Mouse (Mus musculus) brown adipose tissue, adult 24 weeks (tissue): ENCODE results near the gene Osm. TPM values are rescaled to one million over a fixed set of nuclear protein-coding genes. Genes with fewer than 3 reads are reported as not detected.

Source experiments
- H3K27ac ChIP-seq: fragments of 200-500 bp; replicated peaks from 2 replicates; pipeline ENCODE4 v1.5.1; 2012; ENCODE audit warnings: low read depth, mild to moderate bottlenecking, low read length
- H3K4me1 ChIP-seq: fragments of 200-500 bp; 2 replicates; pipeline ENCODE4 v1.6.1; 2012; ENCODE audit warnings: low read length, mixed read lengths; ENCODE audit not compliant: control insufficient read depth, insufficient read depth, insufficient read length
- H3K4me3 ChIP-seq: fragments of 200-500 bp; 2 replicates; pipeline ENCODE4 v1.5.1; 2012; ENCODE audit warnings: low read depth, mild to moderate bottlenecking, low read length, moderate library complexity; ENCODE audit not compliant: insufficient read depth
- polyA plus RNA-seq: library from polyadenylated mRNA; stranded (reverse); fragments of >200 nt; gene quantifications from 2 replicates; pipeline ENCODE4 v1.2.4, GENCODE M21; 2012; ENCODE audit not compliant: missing spikeins, insufficient read depth, insufficient read length

Gene Osm
- polyA plus RNA-seq: not detected in 2 replicates

DNA sequence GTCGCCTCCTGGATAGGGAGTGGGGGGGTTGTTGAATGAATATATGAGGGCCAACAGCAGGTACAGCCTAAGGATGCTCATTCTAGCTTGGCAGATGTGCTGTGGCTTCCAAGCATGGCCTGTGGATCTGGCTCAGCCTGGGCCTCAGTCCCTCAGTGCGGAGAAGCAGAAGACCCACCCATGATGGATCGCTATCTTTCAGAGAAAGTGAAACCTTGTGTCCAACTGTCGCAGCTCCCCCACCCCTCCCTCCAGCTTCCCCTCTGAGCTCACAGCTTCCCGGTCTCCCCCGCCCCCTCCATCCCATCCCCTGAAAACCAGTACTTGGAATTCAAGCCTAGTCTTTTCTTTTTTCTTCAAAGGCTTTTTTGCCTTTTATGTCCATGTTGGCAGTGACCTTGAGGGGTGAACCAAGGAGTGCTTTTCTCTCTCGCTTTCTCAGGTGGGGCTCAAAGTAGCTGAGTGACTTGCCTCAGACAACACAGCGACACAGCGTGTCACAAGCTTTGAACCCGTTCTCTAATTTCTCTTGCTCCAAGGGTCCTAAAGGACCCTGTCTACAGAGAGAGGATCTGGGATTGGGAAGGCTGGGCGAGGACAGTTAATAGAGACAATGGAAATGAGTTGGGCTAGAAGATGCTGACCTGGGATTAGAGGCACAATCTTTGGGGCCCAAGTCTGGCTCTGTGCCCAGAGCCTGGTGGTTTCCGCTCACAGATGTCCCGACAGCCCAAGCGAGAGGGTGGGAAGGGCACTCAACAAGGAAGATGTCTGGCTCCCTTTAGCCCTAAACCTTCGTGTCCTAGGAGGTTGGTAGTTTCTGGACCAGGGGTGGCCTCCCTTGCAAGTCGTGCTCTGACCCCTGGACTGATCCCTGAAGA is at the start of gene Osm:
Osm (plus strand) TSS at position 756 of the 881 bp plus-strand sequence.
- H3K27ac ChIP-seq: no peak within 1 kb of the TSS
- no peaks in the 10 kb centered on the region for H3K4me1 ChIP-seq
- peak within 1 kb of the TSS; percentile 24 for H3K4me3 ChIP-seq

DNA sequence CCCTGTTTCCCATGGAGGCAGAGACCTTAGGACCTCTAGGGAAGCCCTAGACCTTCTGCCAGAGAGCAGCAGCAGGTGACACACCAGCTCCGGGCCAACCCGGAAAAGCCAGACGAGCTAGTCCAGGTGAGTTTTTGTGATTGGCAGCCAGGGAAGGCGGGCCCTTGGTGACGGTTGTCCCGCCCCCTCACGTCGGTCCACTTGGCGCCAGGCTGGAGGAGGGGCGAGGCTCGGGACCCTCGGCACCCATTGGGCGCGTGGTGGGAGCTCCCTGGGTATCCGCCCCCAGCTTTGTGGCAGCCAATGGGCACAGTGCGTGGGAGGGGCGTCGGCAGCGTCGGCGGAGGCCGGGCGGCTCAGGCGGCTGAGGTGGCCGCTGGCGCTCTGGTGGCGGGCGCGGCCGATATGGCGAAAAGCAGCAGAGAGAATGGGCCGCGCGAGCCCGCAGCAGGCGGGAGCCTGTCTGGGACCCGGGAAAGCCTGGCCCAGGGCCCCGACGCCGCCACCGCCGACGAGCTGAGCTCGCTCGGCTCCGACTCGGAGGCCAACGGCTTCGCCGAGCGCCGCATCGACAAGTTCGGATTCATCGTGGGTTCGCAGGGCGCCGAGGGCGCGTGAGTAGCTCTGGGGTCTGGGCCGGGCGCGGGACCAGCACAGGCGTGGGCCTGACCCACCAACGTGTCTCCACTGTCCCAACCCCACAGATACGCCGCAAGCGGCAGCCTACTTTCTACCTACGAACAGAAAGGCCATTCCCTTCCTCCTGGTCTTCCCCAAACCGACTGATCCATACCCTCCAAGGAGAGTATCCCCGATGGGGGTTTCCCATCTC is 49.5 kb upstream of the Osm start, which contains the start of gene Tbc1d10a:
Tbc1d10a (plus strand) TSS at position 304 of the 832 bp plus-strand sequence.
- H3K4me1 ChIP-seq: peaks cover 9% of the 10 kb centered on the region
- H3K27ac ChIP-seq: peak within 1 kb of the TSS; percentile 21
- H3K4me3 ChIP-seq: peak within 1 kb of the TSS; percentile 83

DNA sequence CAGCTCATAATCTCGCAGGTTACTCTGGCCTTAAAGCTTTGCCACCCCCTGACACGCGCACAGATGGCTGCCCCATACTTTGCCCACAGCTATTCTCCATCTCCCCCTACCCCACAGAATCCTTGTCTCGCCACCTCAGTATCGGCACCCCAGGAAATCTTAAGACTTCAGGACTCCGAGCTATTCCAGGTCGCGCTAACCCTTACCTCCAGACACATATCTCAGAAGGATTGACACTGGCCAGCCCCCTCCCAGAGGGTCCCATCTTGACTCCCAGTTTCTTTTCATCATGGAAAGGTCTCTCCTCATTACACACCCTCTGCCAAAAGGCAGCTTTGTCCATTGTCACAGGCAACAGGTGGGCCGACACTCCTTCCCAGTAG is 48.9 kb upstream of the Osm start:
- Histone ChIP-seq H3K27ac (no peak overlapping the region), H3K4me1 (peaks cover 9% of the 10 kb centered on the region), H3K4me3 (peak overlapping the region; percentile 83)

DNA sequence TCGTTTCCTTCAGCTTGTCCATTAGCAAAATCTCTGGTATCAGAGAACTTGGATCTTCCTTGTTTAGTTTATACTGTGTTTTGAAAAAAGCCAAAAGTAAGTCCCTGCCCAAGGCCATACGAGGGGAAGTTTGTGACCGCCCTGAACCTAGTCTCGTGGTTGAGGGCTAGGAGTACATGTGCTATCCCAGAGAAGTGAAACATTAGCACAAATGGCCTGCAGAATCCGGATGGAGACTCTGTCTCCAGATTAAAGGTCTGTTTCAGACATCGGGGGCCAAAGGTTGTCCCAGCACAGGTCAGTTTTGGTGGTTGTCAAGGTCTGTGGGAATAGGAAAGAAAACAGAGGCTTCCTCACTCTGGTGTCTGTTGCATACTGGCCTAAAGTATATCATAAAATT is 47.0 kb upstream of the Osm start:
- Histone ChIP-seq H3K4me1 (peaks cover 9% of the 10 kb centered on the region), H3K4me3 (no peak overlapping the region), H3K27ac (peak overlapping the region; percentile 57)

DNA sequence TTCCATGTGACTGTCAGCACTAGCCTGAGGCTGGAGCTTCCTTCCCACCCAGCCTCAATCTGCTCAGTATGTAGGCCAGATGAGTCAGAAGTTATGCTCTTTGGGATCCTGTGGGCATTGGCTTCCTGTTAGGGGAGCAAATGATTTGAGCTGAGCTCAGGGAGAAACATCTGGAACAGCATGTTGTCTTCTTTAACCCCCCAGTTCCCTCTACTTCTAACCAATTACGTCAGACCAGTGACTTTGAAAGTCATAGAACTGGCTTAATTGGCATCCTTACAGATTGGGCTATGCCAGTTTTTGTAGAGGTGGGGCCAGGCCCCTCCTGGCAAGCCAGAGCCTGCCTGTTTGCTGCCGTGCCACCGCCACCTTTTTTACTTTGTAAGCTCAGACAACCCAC is 45.5 kb upstream of the Osm start:
- Histone ChIP-seq H3K27ac (peak overlapping the region; percentile 24; the same call in 1 of the 2 replicates), H3K4me3 (no peak overlapping the region), H3K4me1 (peaks cover 14% of the 10 kb centered on the region)

DNA sequence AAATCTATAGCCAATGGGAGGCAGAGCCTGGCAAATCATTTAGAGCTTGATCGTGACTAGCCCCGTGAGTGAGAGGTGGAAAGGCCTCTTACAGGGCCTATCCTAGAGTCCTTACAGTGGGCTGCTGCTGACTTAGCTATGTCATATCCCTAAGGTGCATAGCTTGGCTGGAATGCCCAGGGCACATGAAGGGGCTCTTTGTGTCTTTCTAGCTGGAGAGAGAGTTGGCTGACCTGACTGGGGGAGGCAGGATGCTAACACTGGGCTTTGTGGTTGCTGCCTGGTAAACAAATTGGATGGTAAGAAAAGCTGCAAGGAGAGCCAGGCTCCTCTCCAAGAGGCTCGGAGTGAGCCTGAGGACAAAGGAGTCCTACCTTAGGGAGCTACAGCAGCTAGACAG is 43.5 kb upstream of the Osm start:
- no peak overlapping the region for H3K27ac ChIP-seq
- H3K4me3 ChIP-seq: no peak overlapping the region
- H3K4me1 ChIP-seq: peaks cover 25% of the 10 kb centered on the region

DNA sequence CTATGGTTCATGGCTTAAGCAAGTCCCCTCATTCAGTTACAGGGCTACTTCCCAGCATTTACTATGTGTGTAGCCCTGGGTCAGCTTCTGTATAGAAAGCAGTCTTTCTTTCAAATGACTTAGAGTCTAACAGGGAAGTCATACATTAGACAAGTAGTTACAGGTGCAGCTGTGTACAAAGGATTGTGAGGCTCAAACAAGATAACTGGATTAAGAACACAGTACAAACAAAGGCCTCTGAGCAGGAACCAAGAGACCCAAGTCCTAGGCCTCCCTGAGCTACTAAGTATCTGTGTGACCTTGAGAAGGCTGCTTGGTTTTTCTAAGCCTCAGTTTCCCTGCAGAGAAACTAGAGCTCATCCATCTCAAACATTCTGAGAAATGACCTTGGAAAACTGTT is 42.8 kb upstream of the Osm start:
- Histone ChIP-seq H3K4me3 (no peak overlapping the region), H3K27ac (no peak overlapping the region), H3K4me1 (peaks cover 26% of the 10 kb centered on the region)

DNA sequence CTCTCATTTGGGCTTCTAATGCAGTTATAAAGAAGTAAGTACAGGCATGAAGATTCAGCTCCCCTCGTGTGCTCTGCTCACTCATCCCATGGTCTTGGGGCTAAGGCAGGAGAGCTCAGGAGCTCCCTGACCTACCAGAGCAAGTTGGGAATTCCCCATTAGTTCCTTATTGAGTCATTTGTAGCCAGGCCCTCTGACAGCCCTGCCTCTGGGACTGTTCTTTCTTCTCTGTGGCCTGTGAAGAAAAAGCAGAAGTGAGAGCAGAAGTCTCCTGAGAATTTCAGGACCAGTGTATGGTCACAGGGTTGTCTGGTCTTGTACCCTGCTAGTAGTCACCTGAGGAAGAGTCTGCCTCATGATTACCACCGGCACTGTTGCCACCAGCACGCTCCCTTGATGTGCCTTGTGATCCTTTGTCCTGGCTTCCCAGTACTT is 40.6 kb upstream of the Osm start:
- Histone ChIP-seq H3K4me3 (no peak overlapping the region), H3K27ac (0 out of 2 replicates have a peak overlapping the region, but pooled peaks have one; percentile 5), H3K4me1 (peaks cover 17% of the 10 kb centered on the region)

DNA sequence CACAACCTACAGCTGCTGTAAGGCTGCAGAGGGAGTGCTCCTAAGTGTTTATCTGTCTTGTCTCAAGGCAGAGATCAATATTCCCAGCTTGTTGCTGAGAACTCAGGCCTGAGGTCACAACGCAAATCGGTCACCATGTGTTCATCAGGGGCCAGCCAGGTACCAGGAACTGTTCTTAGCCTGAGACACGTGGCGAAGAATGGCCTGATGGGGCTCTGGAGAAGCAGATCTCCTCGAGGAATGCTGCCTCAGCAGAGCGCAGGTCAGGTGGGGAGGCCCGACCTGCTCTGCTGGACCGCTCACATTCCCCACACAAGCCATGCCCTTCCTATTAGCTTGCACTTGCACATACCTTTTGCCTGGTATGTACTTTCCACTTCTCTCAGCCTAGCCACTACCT is 39.6 kb upstream of the Osm start:
- no peak overlapping the region for H3K27ac ChIP-seq
- H3K4me3 ChIP-seq: no peak overlapping the region
- peaks cover 17% of the 10 kb centered on the region for H3K4me1 ChIP-seq

DNA sequence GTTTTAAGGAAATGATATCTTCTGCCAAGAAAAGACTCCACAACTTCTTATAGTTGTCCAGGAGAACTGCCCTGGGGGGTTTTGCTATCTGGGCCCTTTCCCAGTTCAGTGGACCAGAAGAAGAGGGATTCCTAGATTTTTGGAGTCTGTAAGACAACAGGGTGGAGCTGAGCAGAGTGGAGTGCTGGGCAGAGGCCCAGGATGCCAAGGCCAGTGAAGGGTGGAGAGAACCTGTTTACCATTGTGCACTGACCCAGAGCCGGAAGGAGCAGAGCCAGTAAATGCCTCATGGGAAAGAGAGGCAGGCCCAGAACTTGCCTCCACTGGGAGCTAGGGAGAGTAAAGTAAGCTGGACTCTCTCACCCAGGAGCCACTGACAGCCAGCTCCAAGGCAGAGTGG is 38.5 kb upstream of the Osm start:
- no peak overlapping the region for H3K4me3 ChIP-seq
- H3K27ac ChIP-seq: peak overlapping the region; percentile 17; the same call in 1 of the 2 replicates
- H3K4me1 ChIP-seq: peaks cover 19% of the 10 kb centered on the region

DNA sequence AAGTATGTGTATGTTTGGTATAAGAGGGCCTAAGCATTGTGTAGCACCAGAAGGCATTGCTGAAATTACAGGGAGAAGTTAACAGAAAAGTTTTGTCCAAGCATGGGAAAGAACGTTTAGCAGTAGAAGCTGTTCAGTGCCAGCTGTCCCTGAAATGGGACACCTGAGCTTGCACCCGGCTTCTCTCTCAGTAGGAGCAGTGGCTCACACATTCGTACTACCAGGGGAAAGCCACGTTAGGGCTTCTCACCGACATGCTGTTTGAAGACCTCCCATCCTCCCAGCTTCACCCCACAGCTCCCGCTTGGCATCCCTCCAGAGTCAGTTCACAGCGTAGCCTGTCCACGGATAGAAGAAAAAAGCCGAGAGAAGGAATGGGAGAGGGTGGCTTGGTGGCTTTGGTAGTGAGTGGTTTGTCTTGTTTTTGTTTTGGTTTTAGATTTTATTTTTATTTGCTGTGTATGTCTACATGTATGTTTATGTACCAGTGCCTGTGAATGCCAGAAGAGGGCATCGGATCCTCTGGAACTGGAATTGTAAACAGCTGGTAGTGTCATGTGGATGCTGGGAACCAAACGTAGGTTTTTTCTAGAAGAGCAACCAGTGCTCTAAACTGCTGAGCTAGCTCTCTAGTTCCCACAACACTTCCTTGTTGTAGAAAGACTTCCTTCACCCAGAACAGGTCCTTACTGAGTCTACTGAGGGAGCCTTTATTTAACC is 34.1 kb upstream of the Osm start:
- Histone ChIP-seq H3K4me1 (peaks cover 28% of the 10 kb centered on the region), H3K27ac (no peak overlapping the region), H3K4me3 (no peak overlapping the region)

DNA sequence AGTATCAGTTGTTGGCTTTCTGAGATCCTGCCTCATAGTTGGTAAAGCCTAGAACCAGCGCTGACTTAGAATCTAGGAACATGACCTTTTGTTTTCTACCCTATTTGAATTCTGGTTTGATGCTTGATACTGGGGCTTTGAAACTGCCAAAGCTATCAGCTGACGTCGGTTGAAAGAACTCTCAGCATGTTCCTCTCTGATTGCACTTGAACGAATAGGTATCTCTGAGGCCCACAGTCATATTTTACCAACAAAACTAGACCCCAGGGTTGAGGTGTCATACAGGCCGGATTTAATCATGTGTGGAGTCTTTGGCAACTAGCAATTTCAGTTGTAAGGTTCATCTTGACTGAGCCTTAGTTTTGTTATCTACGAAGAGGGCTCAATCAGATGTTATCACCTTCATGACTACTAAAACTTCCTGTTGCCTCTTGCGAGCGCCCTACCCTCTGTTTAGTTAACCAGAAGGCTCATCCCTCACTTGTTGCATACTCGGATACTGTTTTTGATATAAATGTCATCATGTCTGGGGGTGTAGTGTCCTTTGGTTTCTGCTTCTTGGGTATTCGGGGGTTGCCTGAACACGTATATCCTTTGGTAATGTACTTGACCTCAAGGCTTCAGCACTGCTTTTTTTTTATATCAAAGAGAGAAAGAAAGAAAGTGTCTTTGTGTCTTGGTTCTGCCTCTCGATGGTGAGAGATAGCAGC is 33.1 kb upstream of the Osm start:
- Histone ChIP-seq H3K27ac (peak overlapping the region; percentile 86), H3K4me1 (peaks cover 32% of the 10 kb centered on the region), H3K4me3 (no peak overlapping the region)

DNA sequence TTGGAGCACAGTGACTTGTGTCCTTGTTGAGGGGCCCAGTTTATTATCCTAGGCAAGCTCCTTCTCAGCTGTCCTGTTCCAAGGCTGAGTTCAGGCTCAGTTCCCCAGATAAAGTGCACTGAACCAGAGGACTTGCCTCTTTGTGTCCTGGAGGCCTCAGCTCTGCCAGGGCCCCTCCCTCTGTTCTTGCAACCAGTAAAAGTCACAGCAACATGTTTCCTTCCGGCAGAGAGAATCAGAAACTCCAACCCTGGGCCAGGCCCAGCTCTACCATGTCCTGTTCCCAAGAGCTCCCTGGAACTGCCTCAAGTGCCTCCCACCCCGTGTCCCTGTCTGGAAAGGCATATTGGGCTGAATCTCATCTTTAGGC is 32.5 kb upstream of the Osm start:
- H3K4me3 ChIP-seq: no peak overlapping the region
- peak overlapping the region; percentile 86 for H3K27ac ChIP-seq

DNA sequence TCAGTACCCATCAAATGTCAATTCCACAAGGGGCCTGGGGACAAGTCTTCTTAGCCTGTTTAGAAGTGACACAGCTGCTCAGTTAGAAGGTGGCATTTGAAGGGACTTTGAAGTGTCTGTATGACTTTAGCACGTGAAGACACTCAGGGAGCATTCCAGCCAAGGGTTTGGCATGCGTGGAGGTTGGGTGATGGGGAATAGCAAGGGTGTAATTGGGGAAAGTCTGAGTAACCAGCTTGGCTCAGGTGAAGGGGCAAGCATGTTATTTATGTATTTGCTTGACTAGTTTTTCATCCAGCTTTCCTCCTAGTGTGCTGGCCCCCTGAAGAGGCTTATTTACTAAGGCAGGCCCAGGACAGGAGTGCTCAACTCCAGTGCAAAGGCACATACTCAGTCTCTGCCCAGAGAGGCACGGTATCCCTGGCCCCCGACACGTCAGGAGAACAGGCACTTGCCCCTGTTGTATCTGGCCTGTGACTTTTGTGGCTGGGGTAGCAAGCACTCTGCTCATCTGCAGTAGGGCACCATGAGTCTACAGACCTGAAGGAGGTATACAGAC is 31.0 kb upstream of the Osm start:
- Histone ChIP-seq H3K4me3 (no peak overlapping the region), H3K27ac (no peak overlapping the region), H3K4me1 (peaks cover 35% of the 10 kb centered on the region)

More for the DNA sequence above, 32.5 kb upstream of the Osm start:
- H3K4me1 ChIP-seq: peaks cover 35% of the 10 kb centered on the region
